Mouse (Mus musculus) thymus, adult 2 months (tissue): Measurements from ENCODE around the gene Fcgbp. TPM values are rescaled to one million over a fixed set of nuclear protein-coding genes. Genes with fewer than 3 reads are reported as not detected.

Source experiments
- DNase-seq: peaks from one replicate; pipeline ENCODE4 v3.0.0; 2021
- H3K27ac ChIP-seq: fragments of 200-500 bp; 2 replicates; pipeline ENCODE4 v1.5.1; 2012; ENCODE audit warnings: low read length, control low read depth; ENCODE audit not compliant: control insufficient read depth, insufficient read depth
- H3K27me3 ChIP-seq: fragments of 200-500 bp; 2 replicates; pipeline ENCODE4 v1.6.1; 2012; ENCODE audit warnings: mild to moderate bottlenecking, low read length, moderate library complexity, mixed read lengths; ENCODE audit not compliant: control insufficient read depth, insufficient read depth
- H3K36me3 ChIP-seq: fragments of 200-500 bp; 2 replicates; pipeline ENCODE4 v1.6.1; 2012; ENCODE audit warnings: mild to moderate bottlenecking, low read length, moderate library complexity; ENCODE audit not compliant: control insufficient read depth, insufficient read depth
- H3K4me1 ChIP-seq: fragments of 200-500 bp; replicated peaks from 2 replicates; pipeline ENCODE4 v1.6.1; 2012; ENCODE audit warnings: low read length; ENCODE audit not compliant: control insufficient read depth, insufficient read depth
- H3K4me3 ChIP-seq: fragments of 200-500 bp; 2 replicates; pipeline ENCODE4 v1.5.1; 2012; ENCODE audit warnings: mild to moderate bottlenecking, low read length, control low read depth, moderate library complexity; ENCODE audit not compliant: control insufficient read depth, insufficient read depth
- CTCF ChIP-seq: fragments of 200-500 bp; IDR thresholded peaks from 2 replicates; pipeline ENCODE4 v1.5.1; 2012; ENCODE audit warnings: mild to moderate bottlenecking, control low read depth, low read length, moderate library complexity, borderline replicate concordance; ENCODE audit not compliant: control insufficient read depth, poor library complexity, insufficient read depth; ENCODE audit errors: extremely low read depth
- POLR2A ChIP-seq: fragments of 200-500 bp; IDR thresholded peaks from 2 replicates; pipeline ENCODE4 v1.6.1; 2012; ENCODE audit warnings: mild to moderate bottlenecking, low read length, control low read depth, moderate library complexity; ENCODE audit not compliant: control insufficient read depth, poor library complexity, insufficient read depth; ENCODE audit errors: extremely low read depth
- WGBS: fragments of 180-500 bp; shearing (Covaris S2); methylation state at CpG from one replicate; pipeline ENCODE4 v1.1.7; 2018; 5-methylcytosine and 5-hydroxymethylcytosine counted together
- polyA plus RNA-seq: library from polyadenylated mRNA; depleted of rRNA; stranded (reverse); fragments of >200 nt; gene quantifications from 2 replicates; pipeline ENCODE4 v1.2.3, GENCODE M21; 2012; rRNA removed

The Fcgbp gene
- polyA plus RNA-seq, 1 experiment: 296 TPM

- Histone ChIP-seq H3K4me1 (no peaks in the 10 kb centered on the region), H3K27me3 (no peaks in the 10 kb centered on the region), H3K4me3 (no peak overlapping the region), H3K36me3 (no peaks in the 10 kb centered on the region), H3K27ac (no peak overlapping the region)
- DNase-seq: no peak
- TF ChIP-seq CTCF (no peak), POLR2A (no peak)
- 63% methylated on average over 9 of the region's 9 CpGs for WGBS
Observed at GRCm38 (mm10) chr7:28161163-28161749, 90.2 kb downstream of the Fcgbp start.

DNA sequence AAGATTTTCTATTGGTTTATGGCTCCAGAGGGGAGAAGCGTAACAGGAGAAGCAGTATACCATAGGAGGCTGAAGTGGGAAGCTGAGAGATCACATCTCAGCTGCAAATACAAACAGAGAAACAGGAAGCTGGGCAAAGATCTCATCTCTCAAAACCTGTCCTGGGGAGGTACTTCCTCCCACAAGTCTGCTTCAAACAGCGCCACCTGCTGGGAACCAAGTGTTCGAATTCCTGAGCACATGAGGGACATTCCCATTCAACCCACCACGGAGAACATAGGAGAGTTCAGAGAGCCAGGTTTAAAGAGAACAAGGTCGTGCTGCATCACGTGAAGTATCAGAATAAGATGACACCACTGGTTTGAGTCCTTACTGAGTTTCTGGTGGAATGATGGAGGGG, 94.4 kb downstream of the Fcgbp start:
- H3K36me3 ChIP-seq: no peaks in the 10 kb centered on the region
- H3K4me3 ChIP-seq: no peak overlapping the region
- no peaks in the 10 kb centered on the region for H3K27me3 ChIP-seq
- DNase-seq: no peak
- H3K4me1 ChIP-seq: peaks cover 6% of the 10 kb centered on the region; the same call in 1 of the 2 replicates
- TF ChIP-seq POLR2A (no peak), CTCF (no peak)
- H3K27ac ChIP-seq: no peak overlapping the region
- 87% methylated on average over 6 of the region's 6 CpGs for WGBS

GRCm38 (mm10) chr7:28168320-28169115, 97.5 kb downstream of the Fcgbp start:
- peaks cover 8% of the 10 kb centered on the region for H3K4me1 ChIP-seq
- TF ChIP-seq CTCF (peak; percentile 74; the same call in 1 of the 2 replicates), POLR2A (no peak)
- H3K36me3 ChIP-seq: no peaks in the 10 kb centered on the region

GRCm38 (mm10) chr7:28169489-28170422, 98.7 kb downstream of the Fcgbp start, which contains the start of gene Fbl:
Gene Fbl (plus strand): TSS chr7:28169710.
- H3K27me3 ChIP-seq: no peaks in the 10 kb centered on the region
- H3K4me1 ChIP-seq: peaks cover 8% of the 10 kb centered on the region
- peak within 1 kb of the TSS; percentile 53 for H3K4me3 ChIP-seq
- H3K27ac ChIP-seq: peak within 1 kb of the TSS; percentile 82
- TF ChIP-seq CTCF (0 out of 2 replicates have a peak, but pooled peaks have one; percentile 33), POLR2A (peak; percentile 52; the same call in 1 of the 2 replicates)
- no peaks in the 10 kb centered on the region for H3K36me3 ChIP-seq
- DNase-seq: peak; percentile 91
- under 1% methylated on average over 80 of the region's 80 CpGs for WGBS

More at GRCm38 (mm10) chr7:28168320-28169115, 97.5 kb downstream of the Fcgbp start:
- H3K27me3 ChIP-seq: no peaks in the 10 kb centered on the region
- 3% methylated on average over 9 of the region's 9 CpGs for WGBS
- peak; percentile 66 for DNase-seq
- peak overlapping the region; percentile 39 for H3K4me3 ChIP-seq
- peak overlapping the region; percentile 82 for H3K27ac ChIP-seq

Other genes with a start within 250 kb of the Fcgbp start
- 0.71 and 0.94 TPM in 2 replicates for gene Zfp59, start 232.6 kb upstream of the Fcgbp start, polyA plus RNA-seq
- gene Zfp607a, start 213.7 kb upstream of the Fcgbp start, polyA plus RNA-seq: 2.4 and 2.8 TPM in 2 replicates
- gene Zfp974, start 141.8 kb upstream of the Fcgbp start, polyA plus RNA-seq: 0.94 and 1.0 TPM in 2 replicates
- gene Zfp780b, start 92.1 kb upstream of the Fcgbp start, polyA plus RNA-seq: 2.7 and 3.3 TPM in 2 replicates
- 1.2 and 2.2 TPM in 2 replicates for gene Zfp850, start 57.1 kb upstream of the Fcgbp start, polyA plus RNA-seq
- gene Psmc4, start 21.1 kb upstream of the Fcgbp start, polyA plus RNA-seq: 184 and 197 TPM in 2 replicates
- 0.99 and 1.0 TPM in 2 replicates for gene 9530053A07Rik, start 58.2 kb downstream of the Fcgbp start, polyA plus RNA-seq
- gene Fbl, start 98.5 kb downstream of the Fcgbp start, polyA plus RNA-seq: 72.4 and 91.4 TPM in 2 replicates
- gene Dyrk1b, start 108.2 kb downstream of the Fcgbp start, polyA plus RNA-seq: 126 and 145 TPM in 2 replicates
- 4.6 and 5.8 TPM in 2 replicates for gene Eid2, start 196.6 kb downstream of the Fcgbp start, polyA plus RNA-seq
- 8.7 and 11.8 TPM in 2 replicates for gene Eid2b, start 206.5 kb downstream of the Fcgbp start, polyA plus RNA-seq
- 0.24 TPM in 1 of 2 replicates, not detected in the other for gene Selenov, start 219.9 kb downstream of the Fcgbp start, polyA plus RNA-seq
- gene Dll3, start 231.0 kb downstream of the Fcgbp start, polyA plus RNA-seq: 1.1 and 1.3 TPM in 2 replicates
- gene Timm50, start 240.8 kb downstream of the Fcgbp start, polyA plus RNA-seq: 100 and 102 TPM in 2 replicates